Mouse (Mus musculus) kidney, adult 2 months (tissue): ENCODE measurements around the gene Jak3.

Source experiments
- CTCF ChIP-seq: fragments of 200-500 bp; conservative IDR thresholded peaks from 2 replicates; pipeline ENCODE4 v1.5.1; 2011; ENCODE audit warnings: low read depth, mild to moderate bottlenecking, control low read depth, low read length, moderate library complexity, mixed read lengths; ENCODE audit not compliant: insufficient read depth, insufficient read length
- POLR2A ChIP-seq: fragments of 200-500 bp; IDR thresholded peaks from one replicate; pipeline ENCODE4 v1.6.1; 2011; ENCODE audit warnings: low read depth, low read length, control low read depth

DNA sequence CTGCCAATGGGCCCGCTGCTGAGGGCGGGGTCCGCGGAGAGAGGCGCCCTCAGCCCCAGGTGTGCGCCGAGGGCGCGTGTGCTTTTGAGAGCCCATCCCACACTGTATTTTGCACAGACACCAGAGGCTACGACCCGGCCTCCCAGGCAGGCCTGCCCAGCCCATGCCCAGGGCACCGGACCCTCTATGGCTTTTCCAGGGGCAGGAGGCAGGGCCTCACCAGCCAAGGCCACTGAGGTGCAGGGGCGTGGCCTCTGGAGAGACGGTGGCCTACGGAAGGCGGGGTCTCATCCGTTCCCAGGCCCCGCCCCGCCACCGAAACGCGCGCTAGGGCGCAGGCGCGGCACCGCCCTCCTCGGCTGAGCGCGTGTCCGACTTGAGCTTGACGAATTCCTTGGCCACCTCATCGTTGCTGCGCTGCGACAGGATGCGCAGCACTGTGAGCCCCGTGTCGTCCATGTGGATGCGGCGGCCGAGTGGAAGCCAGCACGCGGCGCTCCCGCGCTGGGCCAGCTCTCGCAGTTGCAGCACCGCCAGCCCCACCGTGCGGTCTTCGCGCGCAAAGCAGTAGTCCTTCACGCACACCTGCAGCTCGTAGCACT, 46.9 kb upstream of the Jak3 start:
- TF ChIP-seq CTCF (peak; percentile 26; the same call in 1 of the 2 replicates), POLR2A (no peak)
